Mouse (Mus musculus) liver, embryonic 14.5 days (tissue): ENCODE results near the gene Gm21974. TPM values are rescaled to one million over a fixed set of nuclear protein-coding genes. Genes with fewer than 3 reads are reported as not detected.
"Not testable (repeated sequence)": the region's sequence is repeated elsewhere in the genome, so short reads cannot be mapped to it uniquely, and the experiment has no call there.

Experiments
- ATAC-seq: fragments of 200-750 bp; cut with Nextera tagmentation; 2 replicates; pipeline ENCODE4 v1.8.0; 2017; ENCODE audit warnings: moderate number of reproducible peaks, mild to moderate bottlenecking, moderate library complexity; ENCODE audit not compliant: insufficient read depth
- DNase-seq, 3 experiments: peaks; one replicate each; pipeline ENCODE4 v3.0.0-alpha.2; 2012 to 2013; ENCODE audit warnings: low read depth in 3 of 3, low spot score in 3 of 3
- H3K27ac ChIP-seq: fragments of 300-500 bp; sonication (generic); 2 replicates; pipeline ENCODE4 v1.5.1; 2014; ENCODE audit warnings: moderate library complexity, mild to moderate bottlenecking, control low read depth, inconsistent platforms
- H3K27me3 ChIP-seq: fragments of 300-500 bp; sonication (generic); 2 replicates; pipeline ENCODE4 v1.6.1; 2014; ENCODE audit warnings: mild to moderate bottlenecking, low read length, moderate library complexity; ENCODE audit not compliant: control insufficient read depth, insufficient read depth
- H3K36me3 ChIP-seq: fragments of 300-500 bp; sonication (generic); replicated peaks from 2 replicates; pipeline ENCODE4 v1.6.1; 2014; ENCODE audit warnings: low read depth; ENCODE audit not compliant: control insufficient read depth, insufficient read depth
- H3K4me1 ChIP-seq, 2 experiments: fragments of 200-500 bp in 1 of 2; fragments of 300-500 bp in 1 of 2; sonication (generic) in 1 of 2; replicated peaks; 2 replicates each; pipeline ENCODE4 v1.6.1; 2012 to 2014; ENCODE audit warnings: antibody characterized with exemption in 1 of 2, inconsistent platforms in 1 of 2, low read length in 1 of 2; ENCODE audit not compliant: control insufficient read depth in 2 of 2, insufficient read depth in 2 of 2
- H3K4me2 ChIP-seq: fragments of 300-500 bp; sonication (generic); 2 replicates; pipeline ENCODE4 v1.6.1; 2014; ENCODE audit warnings: low read depth, mild to moderate bottlenecking, control low read depth, moderate library complexity
- H3K4me3 ChIP-seq, 2 experiments: fragments of 200-500 bp in 1 of 2; fragments of 300-500 bp in 1 of 2; sonication (generic) in 1 of 2; 2 replicates each; pipeline ENCODE4 v1.5.1; 2012 to 2014; ENCODE audit warnings: low read depth in 2 of 2, low read length in 2 of 2, mild to moderate bottlenecking in 2 of 2, control low read depth in 1 of 2, inconsistent platforms in 1 of 2, moderate library complexity in 1 of 2; ENCODE audit not compliant: insufficient read depth in 1 of 2
- H3K9ac ChIP-seq: fragments of 300-500 bp; sonication (generic); replicated peaks from 2 replicates; pipeline ENCODE4 v1.6.1; 2014; ENCODE audit warnings: mild to moderate bottlenecking, control low read depth, moderate library complexity
- H3K9me3 ChIP-seq: fragments of 300-500 bp; sonication (generic); 2 replicates; pipeline ENCODE4 v1.6.1; 2016; ENCODE audit warnings: low read length, mixed read lengths; ENCODE audit not compliant: control insufficient read depth
- CTCF ChIP-seq: IDR thresholded peaks from 2 replicates; pipeline ENCODE4 v1.5.1; 2016; ENCODE audit warnings: antibody characterized with exemption, low read depth, control low read depth
- EP300 ChIP-seq: IDR thresholded peaks from 2 replicates; pipeline ENCODE4 v1.6.1; 2016; ENCODE audit warnings: antibody characterized with exemption, low read depth
- WGBS: fragments of 180-500 bp; shearing (Covaris S2); extraction: QIAGEN DNeasy Blood & Tissue Kit; methylation state at CpG from one replicate; pipeline ENCODE4 v1.1.7; 2014; ENCODE audit not compliant: insufficient replicate concordance; 5-methylcytosine and 5-hydroxymethylcytosine counted together
- polyA plus RNA-seq, 2 experiments: library from polyadenylated mRNA; depleted of rRNA in 1 of 2; stranded (reverse) in 1 of 2; unstranded in 1 of 2; fragments of >200 nt; fragmentation: Nextera tagmentation in 1 of 2; extraction: Ambion mirVana in 1 of 2; gene quantifications; 2 replicates each; pipeline versions ENCODE4 v1.2.1 to v1.2.3; 2012 to 2014

The Gm21974 gene
- polyA plus RNA-seq, 2 experiments = not detected

GRCm38 (mm10) chr7:127898179-127898956, 3.1 kb upstream of the Gm21974 start:
- Histone ChIP-seq H3K9ac (no peak overlapping the region), H3K27me3 (no peaks in the 10 kb centered on the region), H3K27ac (peak overlapping the region; percentile 31; the same call in 1 of the 2 replicates), H3K4me3 (no peak overlapping the region), H3K36me3 (no peaks in the 10 kb centered on the region), H3K4me2 (peak overlapping the region; percentile 32), H3K4me1 (peaks cover 34 to 46% of the 10 kb centered on the region in 2 experiments), H3K9me3 (no peaks in the 10 kb centered on the region)
- no peak for TF ChIP-seq EP300
- TF ChIP-seq CTCF = no peak
- 21% methylated on average over 10 of the region's 10 CpGs for WGBS
- no peak for ATAC-seq
- no peak for DNase-seq

DNA sequence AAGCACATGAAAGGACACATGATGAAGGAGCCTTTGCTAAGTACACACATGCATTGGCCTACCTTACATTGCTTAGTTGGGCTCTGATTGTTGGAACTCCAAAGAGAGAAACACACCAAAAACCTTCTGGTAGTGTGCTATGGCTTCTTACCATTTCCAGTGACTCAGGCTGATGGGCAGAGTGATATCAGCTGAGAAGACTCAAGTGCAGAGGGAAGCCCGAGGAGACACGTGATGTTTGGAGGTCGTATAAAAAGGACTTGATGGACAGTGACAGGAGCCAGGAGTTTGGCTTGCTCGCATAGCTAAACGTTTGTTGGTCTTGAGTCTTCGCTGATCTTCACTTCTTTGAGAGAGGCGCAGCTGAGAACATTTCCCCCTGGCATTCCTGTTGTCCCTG, 2.3 kb upstream of the Gm21974 start:
- no peaks in the 10 kb centered on the region for H3K9me3 ChIP-seq
- 75% methylated on average over 7 of the region's 7 CpGs for WGBS
- no peak overlapping the region for H3K27ac ChIP-seq
- no peak overlapping the region for H3K9ac ChIP-seq
- no peak for DNase-seq
- no peak for ATAC-seq
- H3K4me3 ChIP-seq = no peak overlapping the region
- no peak overlapping the region for H3K4me2 ChIP-seq
- H3K27me3 ChIP-seq = no peaks in the 10 kb centered on the region
- H3K4me1 ChIP-seq = peaks cover 34 to 46% of the 10 kb centered on the region in 2 experiments
- no peak for TF ChIP-seq EP300
- TF ChIP-seq CTCF = no peak
- H3K36me3 ChIP-seq = no peaks in the 10 kb centered on the region; the same call in 1 of the 2 replicates

DNA sequence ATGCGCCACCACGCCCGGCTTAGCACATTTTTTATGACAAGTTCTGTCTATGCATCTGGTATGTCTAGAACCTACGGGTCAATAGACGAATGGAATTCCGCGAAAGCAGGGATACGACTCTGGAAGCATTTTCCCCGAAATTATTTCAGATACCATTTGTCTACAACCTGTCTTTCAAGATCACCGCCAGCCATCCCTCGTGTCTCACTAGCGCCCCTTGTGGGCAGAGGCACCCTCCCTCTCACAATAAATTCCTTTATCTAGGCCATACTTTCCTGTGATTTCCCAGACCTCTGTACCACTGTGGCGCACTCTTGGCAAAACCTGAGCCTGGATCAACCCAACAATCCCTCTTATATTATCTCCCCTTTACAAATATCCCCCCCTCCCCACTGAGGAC, 1.1 kb upstream of the Gm21974 start:
- H3K4me1 ChIP-seq = peaks cover 34 to 39% of the 10 kb centered on the region in 2 experiments
- no peak overlapping the region for H3K9ac ChIP-seq
- peak; percentile 48 to 65 (median 60) for DNase-seq
- no peak for ATAC-seq
- no peaks in the 10 kb centered on the region for H3K9me3 ChIP-seq
- H3K36me3 ChIP-seq = no peaks in the 10 kb centered on the region; the same call in 1 of the 2 replicates
- no peak overlapping the region; the same call in 1 of the 2 replicates for H3K27ac ChIP-seq
- no peak overlapping the region for H3K4me3 ChIP-seq
- TF ChIP-seq EP300 (no peak), CTCF (peak; percentile 94)
- WGBS = 43% methylated on average over 13 of the region's 13 CpGs
- H3K27me3 ChIP-seq = no peaks in the 10 kb centered on the region
- H3K4me2 ChIP-seq = peak overlapping the region; percentile 96

GRCm38 (mm10) chr7:127895891-127896290, 637 bp upstream of the Gm21974 start:
- WGBS = 54% methylated on average over 7 of the region's 7 CpGs
- Histone ChIP-seq H3K4me1 (peaks cover 34 to 39% of the 10 kb centered on the region in 2 experiments), H3K27ac (peak overlapping the region; percentile 23)

DNA sequence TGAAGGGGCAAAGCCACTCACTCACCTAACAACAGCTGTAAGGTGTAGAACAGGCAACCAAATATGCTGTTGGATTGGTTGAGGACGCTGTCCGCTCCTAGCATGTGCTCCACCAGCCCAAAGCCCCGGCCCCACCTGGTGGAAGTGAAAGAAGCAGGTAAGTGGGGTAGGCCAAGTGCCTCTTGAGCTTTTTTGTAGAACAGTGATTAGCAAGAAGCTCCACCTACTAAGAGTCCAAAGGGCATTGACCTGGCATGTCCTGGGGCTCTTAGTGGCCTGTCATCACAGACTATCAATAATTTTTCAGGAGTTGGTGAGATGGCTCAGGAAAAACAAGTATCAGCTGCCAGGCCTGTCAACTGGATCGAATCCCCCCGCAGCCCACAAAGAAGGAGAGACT, 774 bp downstream of the Gm21974 start:
- H3K9ac ChIP-seq = peak overlapping the region; percentile 67
- no peaks in the 10 kb centered on the region for H3K27me3 ChIP-seq
- H3K9me3 ChIP-seq = no peaks in the 10 kb centered on the region
- H3K4me3 ChIP-seq = peak overlapping the region; percentile 65 to 70
- TF ChIP-seq CTCF (no peak), EP300 (no peak)
- ATAC-seq (no peak), DNase-seq (no peak)
- peak overlapping the region; percentile 96 for H3K4me2 ChIP-seq
- H3K36me3 ChIP-seq = no peaks in the 10 kb centered on the region; the same call in 1 of the 2 replicates
- H3K4me1 ChIP-seq = peaks cover 22 to 27% of the 10 kb centered on the region in 2 experiments
- WGBS = 72% methylated on average over 5 of the region's 5 CpGs
- peak overlapping the region; percentile 76 for H3K27ac ChIP-seq

More at GRCm38 (mm10) chr7:127895891-127896290, 637 bp upstream of the Gm21974 start:
- not testable (repeated sequence) for H3K36me3 ChIP-seq, H3K27me3 ChIP-seq, DNase-seq, H3K9me3 ChIP-seq, H3K9ac ChIP-seq
- peak; percentile 0; the same call in 1 of the 2 replicates for ATAC-seq
- Histone ChIP-seq H3K4me2 (peak overlapping the region; percentile 96), H3K4me3 (peak overlapping the region in 1 of 2 experiments; percentile 9; a peak in 1 of 4 replicates)
